Mouse (Mus musculus) heart, embryonic 10.5 days (tissue): ENCODE results near the gene Huwe1. TPM values are rescaled to one million over a fixed set of nuclear protein-coding genes. Genes with fewer than 3 reads are reported as not detected.

Experiments
- DNase-seq: peaks from one replicate; pipeline ENCODE4 v3.0.0-alpha.2; 2017; ENCODE audit warnings: low spot score
- H3K27ac ChIP-seq: fragments of 300-500 bp; sonication (generic); 2 replicates; pipeline ENCODE4 v1.5.1; 2016; ENCODE audit warnings: mild to moderate bottlenecking
- H3K27me3 ChIP-seq: fragments of 300-500 bp; sonication (generic); 2 replicates; pipeline ENCODE4 v1.6.1; 2016; ENCODE audit warnings: mild to moderate bottlenecking; ENCODE audit not compliant: poor library complexity, insufficient read depth, severe bottlenecking
- H3K36me3 ChIP-seq: fragments of 300-500 bp; sonication (generic); 2 replicates; pipeline ENCODE4 v1.6.1; 2016; ENCODE audit warnings: mild to moderate bottlenecking, moderate library complexity
- H3K4me1 ChIP-seq: fragments of 300-500 bp; sonication (generic); 2 replicates; pipeline ENCODE4 v1.6.1; 2016; ENCODE audit warnings: mild to moderate bottlenecking
- H3K4me3 ChIP-seq: fragments of 300-500 bp; sonication (generic); 2 replicates; pipeline ENCODE4 v1.5.1; 2016; ENCODE audit warnings: mild to moderate bottlenecking, moderate library complexity
- H3K9me3 ChIP-seq: fragments of 300-500 bp; sonication (generic); 2 replicates; pipeline ENCODE4 v1.6.1; 2016; ENCODE audit warnings: mild to moderate bottlenecking, moderate library complexity
- WGBS: fragments of 180-500 bp; shearing (Covaris S2); methylation state at CpG from one replicate; pipeline ENCODE4 v1.1.7; 2016; 5-methylcytosine and 5-hydroxymethylcytosine counted together
- polyA plus RNA-seq: library from polyadenylated mRNA; unstranded; fragments of >200 nt; fragmentation: Nextera tagmentation; extraction: Ambion mirVana; gene quantifications from 2 replicates; pipeline ENCODE4 v1.2.1, GENCODE M21; 2016

The Huwe1 gene
- polyA plus RNA-seq, 1 experiment from 2014 or later = 53.0 TPM

DNA sequence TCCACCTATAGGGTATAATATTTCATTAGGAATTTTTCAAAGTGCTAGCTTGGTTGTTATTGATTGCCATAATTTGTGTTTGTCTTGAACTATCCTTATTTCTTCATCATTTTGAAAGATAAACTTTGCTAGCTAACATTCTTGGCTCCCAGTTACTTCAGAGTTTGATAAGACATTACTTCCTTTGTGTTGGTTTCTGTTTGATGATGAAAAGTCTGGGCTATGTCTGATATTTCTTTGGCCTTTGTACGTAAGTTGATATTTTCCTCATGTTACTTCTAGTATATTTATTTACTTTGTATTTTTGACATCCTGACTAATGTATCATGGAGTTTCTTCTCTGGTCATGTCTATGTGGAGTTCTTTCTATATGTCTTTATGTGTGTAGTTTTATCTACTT is 28.4 kb downstream of the Huwe1 start:
- H3K4me3 ChIP-seq = no peak overlapping the region
- no peaks in the 10 kb centered on the region for H3K4me1 ChIP-seq
- WGBS = 82% methylated on average over 1 of the region's 1 CpGs
- peaks cover 4% of the 10 kb centered on the region; the same call in 1 of the 2 replicates for H3K36me3 ChIP-seq
- H3K9me3 ChIP-seq = no peaks in the 10 kb centered on the region
- no peak for DNase-seq
- H3K27me3 ChIP-seq = no peaks in the 10 kb centered on the region
- H3K27ac ChIP-seq = no peak overlapping the region

DNA sequence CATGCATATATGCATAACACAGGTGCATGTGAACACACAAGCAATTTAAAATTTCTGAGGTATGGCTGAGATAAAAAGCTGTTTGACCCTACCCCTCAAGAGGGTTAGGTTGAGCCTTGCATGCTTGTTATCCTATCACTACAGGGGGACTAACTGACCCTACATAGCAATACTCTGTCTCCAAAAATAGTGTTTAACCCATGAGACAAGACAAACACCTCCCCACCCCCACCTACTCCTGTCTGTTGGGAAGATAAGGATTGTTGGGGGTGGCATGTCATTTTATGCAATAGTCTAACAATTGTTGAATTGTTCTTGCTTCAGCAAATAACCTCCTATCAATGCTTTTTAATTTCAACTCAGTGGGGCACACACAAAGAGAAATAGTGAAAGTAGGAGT is 30.7 kb downstream of the Huwe1 start:
- Histone ChIP-seq H3K4me1 (no peaks in the 10 kb centered on the region), H3K27ac (no peak overlapping the region), H3K4me3 (no peak overlapping the region), H3K36me3 (no peaks in the 10 kb centered on the region), H3K27me3 (no peaks in the 10 kb centered on the region), H3K9me3 (no peaks in the 10 kb centered on the region)
- DNase-seq = no peak

DNA sequence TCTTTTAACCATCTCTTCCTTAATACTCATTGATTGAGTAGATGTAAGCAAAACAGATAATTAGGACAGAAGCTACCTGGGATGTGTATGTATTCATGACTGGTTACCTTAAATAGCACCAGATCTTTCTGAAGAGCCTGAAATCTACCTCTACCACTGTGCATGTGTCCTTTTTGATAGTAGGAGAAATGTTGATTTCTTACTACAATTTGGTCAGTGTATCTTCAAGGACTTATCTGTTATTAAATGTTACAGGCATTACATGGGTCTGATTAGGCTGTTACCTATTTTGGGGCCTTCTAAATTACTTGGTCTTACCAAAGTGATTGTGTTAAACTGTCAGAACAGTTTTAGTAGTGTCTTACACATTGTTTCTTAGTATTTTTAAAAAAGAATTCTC is 32.4 kb downstream of the Huwe1 start:
- H3K27me3 ChIP-seq = no peaks in the 10 kb centered on the region

DNA sequence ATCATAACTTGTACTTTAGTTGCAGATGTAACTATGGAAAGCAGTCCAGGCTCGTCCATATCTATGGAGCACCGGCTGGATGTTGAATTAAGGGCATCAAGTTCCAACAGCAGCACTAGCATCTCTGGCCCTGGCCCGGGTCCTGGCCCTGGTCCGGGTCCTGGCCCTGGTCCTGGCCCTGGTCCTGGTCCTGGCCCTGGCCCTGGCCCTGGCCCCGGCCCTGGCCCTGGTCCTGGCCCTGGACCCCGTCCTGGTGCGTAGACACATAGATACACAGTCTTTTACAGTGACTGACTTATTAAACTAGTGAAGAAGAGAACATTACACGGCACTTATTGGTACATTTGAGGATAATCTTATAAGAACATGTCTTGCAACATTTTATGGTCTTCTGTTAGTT is 58.8 kb downstream of the Huwe1 start:
- no peak overlapping the region for H3K4me3 ChIP-seq
- no peak overlapping the region for H3K27ac ChIP-seq
- no peaks in the 10 kb centered on the region for H3K4me1 ChIP-seq
- no peak for DNase-seq
- no peaks in the 10 kb centered on the region for H3K9me3 ChIP-seq
- 90% methylated on average over 8 of the region's 8 CpGs for WGBS
- peaks cover 49% of the 10 kb centered on the region for H3K36me3 ChIP-seq
- no peaks in the 10 kb centered on the region for H3K27me3 ChIP-seq

More for the DNA sequence above, 32.4 kb downstream of the Huwe1 start:
- no peak overlapping the region for H3K4me3 ChIP-seq
- no peak overlapping the region for H3K27ac ChIP-seq
- DNase-seq = no peak
- H3K4me1 ChIP-seq = no peaks in the 10 kb centered on the region
- no peaks in the 10 kb centered on the region for H3K36me3 ChIP-seq
- no peaks in the 10 kb centered on the region for H3K9me3 ChIP-seq

DNA sequence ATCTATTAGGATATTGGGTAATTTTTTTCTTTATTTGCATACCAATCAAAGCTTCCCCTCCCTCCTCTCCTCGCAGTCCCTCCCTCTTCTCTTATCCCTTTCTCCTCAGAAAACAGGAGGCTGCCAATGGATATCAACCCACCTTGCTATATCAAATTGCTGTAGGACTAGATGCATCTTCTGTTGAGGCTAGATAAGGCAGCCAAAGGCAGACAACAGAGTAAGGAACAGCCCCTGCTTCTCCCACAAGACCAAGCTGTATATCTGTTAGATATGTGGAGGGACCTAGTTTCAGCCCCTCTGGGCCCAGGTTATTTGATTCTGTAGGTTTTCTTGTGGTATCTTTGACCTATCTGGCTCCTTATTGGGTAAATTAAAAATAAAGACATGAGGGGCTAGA is 110.1 kb downstream of the Huwe1 start:
- no peak for DNase-seq
- H3K9me3 ChIP-seq = no peaks in the 10 kb centered on the region
- H3K36me3 ChIP-seq = peaks cover 89% of the 10 kb centered on the region
- no peak overlapping the region for H3K4me3 ChIP-seq
- peaks cover 19% of the 10 kb centered on the region; the same call in 1 of the 2 replicates for H3K27me3 ChIP-seq
- no peak overlapping the region for H3K27ac ChIP-seq
- 65% methylated on average over 1 of the region's 1 CpGs for WGBS
- H3K4me1 ChIP-seq = no peaks in the 10 kb centered on the region

DNA sequence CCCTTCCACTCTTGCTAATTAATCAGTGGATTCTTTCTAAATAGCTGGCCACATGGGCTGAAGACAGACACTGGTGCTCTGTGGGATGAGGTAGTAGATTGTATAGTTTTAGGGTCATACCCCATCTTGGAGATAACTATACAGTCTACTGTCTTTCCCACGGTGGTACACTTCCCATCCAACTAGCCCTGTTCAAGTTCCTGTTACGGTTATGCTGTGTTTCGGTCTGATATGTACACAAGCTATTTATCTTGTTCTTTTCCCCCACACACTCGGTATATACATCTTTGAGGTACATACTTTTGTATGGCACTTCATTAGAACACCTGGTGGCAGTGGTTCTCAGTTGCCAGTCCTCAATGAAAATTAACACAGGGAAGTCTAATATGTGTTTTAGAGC is 111.7 kb downstream of the Huwe1 start:
- 78% methylated on average over 4 of the region's 4 CpGs for WGBS
- no peak for DNase-seq
- no peaks in the 10 kb centered on the region for H3K9me3 ChIP-seq
- no peaks in the 10 kb centered on the region for H3K4me1 ChIP-seq
- H3K36me3 ChIP-seq = peaks cover 88% of the 10 kb centered on the region
- H3K4me3 ChIP-seq = no peak overlapping the region
- peaks cover 21% of the 10 kb centered on the region for H3K27me3 ChIP-seq
- H3K27ac ChIP-seq = no peak overlapping the region

DNA sequence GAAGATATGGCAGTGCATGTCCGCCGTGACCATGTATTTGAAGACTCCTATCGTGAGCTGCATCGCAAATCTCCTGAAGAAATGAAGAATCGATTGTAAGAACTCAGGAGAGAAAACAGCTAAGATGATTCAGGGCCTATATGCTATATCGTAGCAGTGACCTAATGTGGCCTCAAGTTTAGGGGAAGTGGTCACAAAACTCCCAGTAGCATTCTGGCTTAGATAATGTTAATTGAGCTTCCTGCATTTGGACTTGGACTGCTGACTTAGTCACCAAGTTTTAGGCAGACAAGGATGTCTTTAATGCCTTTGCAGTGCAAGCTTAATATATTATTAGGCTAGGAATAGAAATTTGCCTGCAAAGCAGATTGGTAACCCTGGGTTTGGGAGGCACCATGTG is 128.8 kb downstream of the Huwe1 start:
- Histone ChIP-seq H3K36me3 (peaks cover 85% of the 10 kb centered on the region), H3K27me3 (peaks cover 4% of the 10 kb centered on the region; the same call in 1 of the 2 replicates), H3K4me3 (no peak overlapping the region), H3K9me3 (no peaks in the 10 kb centered on the region), H3K27ac (no peak overlapping the region), H3K4me1 (no peaks in the 10 kb centered on the region)
- WGBS = 90% methylated on average over 6 of the region's 6 CpGs
- no peak for DNase-seq

DNA sequence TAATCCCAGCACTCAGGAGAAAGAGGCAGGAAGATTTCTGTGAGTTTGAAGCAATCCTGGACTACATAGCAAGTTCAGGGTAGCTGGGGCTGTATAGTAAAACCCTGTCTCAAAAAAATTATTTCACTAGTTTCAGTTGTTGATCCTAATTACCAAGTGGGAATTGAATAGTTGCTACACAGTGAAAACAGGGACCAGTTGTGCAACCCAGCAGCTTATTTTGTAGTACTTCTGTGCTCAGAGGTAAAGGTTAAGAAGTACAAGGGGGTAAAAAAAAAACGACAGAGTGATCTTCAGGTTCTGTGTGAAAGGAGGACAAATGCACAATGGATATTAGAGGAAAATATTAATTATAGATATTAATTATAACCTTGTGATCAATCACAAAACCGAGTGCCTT is 138.2 kb downstream of the Huwe1 start:
- no peaks in the 10 kb centered on the region for H3K4me1 ChIP-seq
- peaks cover 10% of the 10 kb centered on the region for H3K36me3 ChIP-seq
- no peak for DNase-seq
- H3K4me3 ChIP-seq = no peak overlapping the region
- no peak overlapping the region for H3K27ac ChIP-seq
- peaks cover 2% of the 10 kb centered on the region; the same call in 1 of the 2 replicates for H3K27me3 ChIP-seq
- WGBS = 57% methylated on average over 2 of the region's 2 CpGs
- no peaks in the 10 kb centered on the region for H3K9me3 ChIP-seq

DNA sequence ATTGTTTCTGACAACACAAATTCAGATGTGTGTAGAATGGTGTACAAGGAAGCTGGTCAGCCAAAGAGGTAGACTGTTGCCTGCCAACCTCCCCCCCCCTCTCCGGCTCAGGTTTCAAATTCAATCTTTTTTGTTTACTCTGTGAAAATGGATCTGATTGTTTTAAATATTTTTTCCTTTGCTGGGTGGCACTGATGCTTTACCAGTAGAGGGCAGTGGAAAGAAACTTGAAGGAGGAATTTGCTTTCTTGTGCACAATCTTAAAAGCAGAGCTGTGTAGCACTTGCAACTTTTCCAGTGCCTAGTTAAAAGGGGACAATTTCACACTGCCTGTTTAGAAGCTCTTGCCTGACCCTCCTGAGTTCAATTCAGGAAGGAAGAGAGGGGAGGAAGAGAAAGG is 146.4 kb downstream of the Huwe1 start:
- Histone ChIP-seq H3K27me3 (no peaks in the 10 kb centered on the region), H3K27ac (no peak overlapping the region), H3K9me3 (no peaks in the 10 kb centered on the region), H3K4me1 (no peaks in the 10 kb centered on the region), H3K36me3 (no peaks in the 10 kb centered on the region), H3K4me3 (no peak overlapping the region)
- 51% methylated on average over 1 of the region's 1 CpGs for WGBS
- DNase-seq = no peak

DNA sequence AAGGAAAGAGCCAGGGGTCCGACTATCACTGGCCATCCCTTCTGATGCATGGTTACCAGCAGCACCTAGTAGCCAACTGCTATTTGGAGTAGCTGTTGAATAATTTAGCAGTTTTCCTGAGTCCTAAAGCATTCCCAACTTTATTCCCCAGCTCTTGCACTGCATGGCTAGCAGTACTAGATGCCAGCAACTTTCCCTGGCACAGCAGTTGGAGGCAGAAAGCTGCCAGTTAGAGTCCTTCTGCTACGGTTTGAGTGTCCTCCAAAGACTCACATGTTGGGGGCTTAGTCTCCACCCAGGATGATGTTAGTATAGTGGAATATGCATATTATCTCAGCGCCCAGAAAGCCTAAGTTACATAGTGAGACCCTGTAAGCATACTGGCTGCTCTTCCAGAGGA is 147.2 kb downstream of the Huwe1 start:
- DNase-seq = no peak
- H3K27me3 ChIP-seq = no peaks in the 10 kb centered on the region
- H3K4me1 ChIP-seq = no peaks in the 10 kb centered on the region
- H3K27ac ChIP-seq = no peak overlapping the region
- H3K36me3 ChIP-seq = no peaks in the 10 kb centered on the region
- WGBS = 67% methylated on average over 3 of the region's 3 CpGs
- H3K4me3 ChIP-seq = no peak overlapping the region
- H3K9me3 ChIP-seq = no peaks in the 10 kb centered on the region

DNA sequence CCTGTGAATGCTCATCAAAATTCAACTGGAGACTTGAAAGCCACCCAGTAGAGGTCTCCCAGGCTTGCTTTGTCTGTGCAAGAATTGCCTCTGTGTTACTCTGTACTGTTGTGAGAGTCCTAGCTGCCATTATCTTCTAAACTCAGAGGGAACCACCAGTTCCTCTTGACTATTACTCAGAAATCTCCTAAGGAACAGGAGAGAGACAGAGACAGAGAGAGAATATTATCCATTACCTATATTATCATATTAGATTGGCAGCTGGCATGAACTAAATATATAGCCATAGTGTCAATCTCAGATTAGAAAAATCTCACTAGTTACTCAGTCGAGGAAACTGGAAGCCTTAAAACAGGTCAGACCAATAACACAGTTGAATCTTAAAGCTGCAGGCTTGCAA is 149.6 kb downstream of the Huwe1 start:
- WGBS = 44% methylated on average over 1 of the region's 1 CpGs
- Histone ChIP-seq H3K27ac (no peak overlapping the region), H3K4me1 (no peaks in the 10 kb centered on the region), H3K27me3 (no peaks in the 10 kb centered on the region), H3K9me3 (no peaks in the 10 kb centered on the region), H3K4me3 (no peak overlapping the region), H3K36me3 (no peaks in the 10 kb centered on the region)
- no peak for DNase-seq

DNA sequence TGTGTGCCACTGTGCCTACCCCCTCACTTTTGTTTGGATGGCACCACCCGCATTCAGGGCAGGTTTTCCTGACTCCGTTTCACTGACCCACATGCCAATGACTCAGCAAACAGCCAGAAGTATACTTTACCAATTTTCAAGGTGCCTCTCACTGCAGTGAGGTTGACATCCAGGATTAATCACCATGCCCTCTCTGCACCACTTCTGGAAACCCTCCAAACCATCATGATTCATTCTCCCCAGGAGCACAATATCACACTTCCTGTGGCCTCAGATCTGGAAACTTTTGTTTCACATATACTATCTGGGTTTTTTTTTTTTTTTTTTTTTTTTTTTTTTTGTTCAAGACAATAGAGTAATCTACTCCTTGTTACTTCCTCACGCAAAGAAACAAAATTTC is 150.6 kb downstream of the Huwe1 start:
- Histone ChIP-seq H3K27ac (no peak overlapping the region), H3K4me3 (no peak overlapping the region), H3K9me3 (no peaks in the 10 kb centered on the region), H3K36me3 (no peaks in the 10 kb centered on the region), H3K4me1 (no peaks in the 10 kb centered on the region), H3K27me3 (no peaks in the 10 kb centered on the region)
- 61% methylated on average over 3 of the region's 3 CpGs for WGBS
- no peak for DNase-seq
